Mouse (Mus musculus): ENCODE results near the gene Ndnf. TPM values are rescaled to one million over a fixed set of nuclear protein-coding genes. Genes with fewer than 3 reads are reported as not detected.
A peak's percentile ranks its signal among the peaks of the same experiment; 100 is the strongest.

The Ndnf gene
- polyA plus RNA-seq (2016; fragmentation: Nextera tagmentation; extraction: Ambion mirVana), result 1.6 and 2.0 TPM in 2 replicates

DNA sequence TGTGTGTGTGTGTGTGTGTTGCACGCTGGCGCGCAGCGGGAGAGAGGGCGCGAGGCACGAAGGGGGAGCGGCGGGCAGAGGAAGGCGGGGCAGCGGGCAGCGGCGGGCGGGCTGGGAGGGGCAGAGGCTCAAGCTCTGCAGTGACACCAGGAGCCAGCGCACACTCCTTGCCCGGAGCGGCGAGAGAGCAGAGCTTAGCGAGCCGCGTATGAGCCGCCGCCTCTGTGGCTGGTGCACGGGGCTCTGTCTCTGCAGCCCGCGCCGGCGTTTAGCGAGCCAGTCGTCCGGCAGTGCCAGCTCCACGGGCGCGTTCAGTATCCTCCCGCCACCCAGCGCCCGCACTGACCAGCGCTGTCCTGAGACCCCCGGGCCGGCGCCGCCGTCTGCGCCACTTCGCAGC is at the start of gene Ndnf:
Gene Ndnf, plus strand, starts transcription at position 140 of the 400 bp plus-strand sequence.
- Histone ChIP-seq H3K4me2 (peak within 1 kb of the TSS; percentile 86), H3K4me1 (replicated peaks) (0 out of 2 replicates have a peak, but pooled peaks cover 3% of the 10 kb centered on the region), H3K36me3 (no peaks in the 10 kb centered on the region), H3K9ac (peak within 1 kb of the TSS; percentile 77), H3K9me3 (replicated peaks) (no peaks in the 10 kb centered on the region), H3K4me3 (peak within 1 kb of the TSS; percentile 75), H3K27ac (ENCODE audit: poor library complexity, severe bottlenecking) (0 out of 2 replicates have a peak within 1 kb of the TSS, but pooled peaks have one; percentile 45), H3K27me3 (replicated peaks) (peaks cover 11% of the 10 kb centered on the region)
- WGBS, result under 1% methylated on average over 28 of the region's 45 CpGs
- peak; percentile 86 for ATAC-seq (ENCODE audit: insufficient number of reproducible peaks, low FRiP score)

DNA sequence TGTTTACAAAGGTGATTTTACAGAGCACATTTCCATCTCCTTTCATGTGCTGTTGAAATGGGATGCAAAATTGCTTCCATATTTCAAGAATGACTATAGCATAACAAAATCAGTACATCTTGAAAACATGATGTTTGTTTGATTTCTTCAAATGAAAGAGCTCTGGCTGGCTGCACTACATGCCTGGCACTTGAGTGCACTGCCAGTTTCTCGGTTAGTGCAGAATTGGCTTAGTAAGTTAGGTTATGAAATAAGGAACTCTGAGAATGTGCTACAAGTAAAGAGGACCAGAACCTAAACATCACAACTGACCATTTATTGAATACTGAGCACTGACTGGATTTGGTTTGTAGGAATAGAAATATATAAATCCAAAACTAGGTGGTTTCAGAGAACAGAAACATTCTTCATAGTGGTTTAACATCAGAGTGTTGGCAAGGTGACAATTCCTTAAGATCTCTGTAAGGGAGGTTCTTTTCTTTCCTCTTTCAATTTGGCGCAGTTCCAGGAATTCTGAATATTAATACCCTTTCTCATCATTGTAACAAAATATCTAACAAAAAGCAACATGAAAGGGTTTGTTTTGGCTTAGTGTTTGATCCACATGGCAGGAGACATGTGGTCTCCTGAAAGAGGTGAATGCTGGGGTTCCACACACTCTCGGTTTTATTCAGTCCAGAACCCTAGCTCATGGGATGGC is 48.2 kb upstream of the Ndnf start:
- no peaks in the 10 kb centered on the region for H3K4me1 ChIP-seq (replicated peaks)
- ATAC-seq (ENCODE audit: insufficient number of reproducible peaks, low FRiP score), result no peak
- WGBS, result 78% methylated on average over 3 of the region's 3 CpGs
- H3K9me3 ChIP-seq (replicated peaks), result no peaks in the 10 kb centered on the region
- no peak overlapping the region for H3K27ac ChIP-seq (ENCODE audit: poor library complexity, severe bottlenecking)
- no peak overlapping the region for H3K4me3 ChIP-seq
- no peak overlapping the region for H3K4me2 ChIP-seq
- no peaks in the 10 kb centered on the region for H3K27me3 ChIP-seq (replicated peaks)
- H3K36me3 ChIP-seq, result no peaks in the 10 kb centered on the region
- H3K9ac ChIP-seq, result no peak overlapping the region

DNA sequence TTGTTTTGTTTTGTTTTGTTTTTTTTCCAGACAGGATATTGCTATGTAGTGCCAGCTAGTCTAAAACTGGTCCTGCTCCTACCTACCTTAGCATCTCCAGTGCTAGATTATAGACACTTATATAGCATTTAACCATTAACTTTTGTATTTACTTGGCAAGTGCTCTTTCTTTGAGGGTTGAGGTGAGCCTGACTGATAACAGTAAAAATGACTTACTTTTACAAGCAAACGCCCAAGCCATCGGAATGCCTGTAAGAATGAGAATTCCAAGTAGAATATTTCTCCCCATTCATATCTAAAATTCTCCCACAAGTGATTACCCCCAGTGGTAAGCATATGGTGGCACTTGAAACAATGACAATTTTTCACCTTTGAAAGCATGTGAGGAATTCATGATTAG is 40.8 kb upstream of the Ndnf start:
- H3K36me3 ChIP-seq, result no peaks in the 10 kb centered on the region

DNA sequence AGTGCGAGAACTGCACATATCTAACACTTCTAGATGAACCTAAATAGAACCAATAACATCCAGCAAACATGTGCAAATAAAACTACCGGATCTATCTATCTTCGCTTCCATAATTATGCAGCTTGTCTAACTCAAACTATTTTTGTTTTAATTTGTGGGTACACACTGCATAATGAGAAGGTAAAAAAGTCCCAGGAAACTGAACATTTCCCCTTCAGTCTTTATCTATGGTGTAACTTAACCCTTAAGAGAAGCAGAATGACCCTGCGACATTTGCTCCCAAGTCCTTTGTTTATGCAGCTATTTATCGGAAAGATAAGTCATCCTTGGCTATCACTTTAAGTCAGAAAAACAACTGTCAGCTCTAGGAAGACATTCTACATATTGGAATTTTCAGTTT is 39.2 kb upstream of the Ndnf start:
- H3K36me3 ChIP-seq, result no peaks in the 10 kb centered on the region
- peaks cover 12% of the 10 kb centered on the region for H3K9me3 ChIP-seq (replicated peaks)
- H3K4me2 ChIP-seq, result no peak overlapping the region
- no peak overlapping the region for H3K4me3 ChIP-seq
- no peaks in the 10 kb centered on the region for H3K4me1 ChIP-seq (replicated peaks)
- H3K9ac ChIP-seq, result no peak overlapping the region
- WGBS, result 57% methylated on average over 5 of the region's 5 CpGs
- no peak overlapping the region for H3K27ac ChIP-seq (ENCODE audit: poor library complexity, severe bottlenecking)
- no peak for ATAC-seq (ENCODE audit: insufficient number of reproducible peaks, low FRiP score)
- no peaks in the 10 kb centered on the region for H3K27me3 ChIP-seq (replicated peaks)

More for the DNA sequence above, 40.8 kb upstream of the Ndnf start:
- Histone ChIP-seq H3K9ac (no peak overlapping the region), H3K27ac (ENCODE audit: poor library complexity, severe bottlenecking) (no peak overlapping the region), H3K4me1 (replicated peaks) (no peaks in the 10 kb centered on the region), H3K9me3 (replicated peaks) (peaks cover 7% of the 10 kb centered on the region), H3K4me2 (no peak overlapping the region), H3K27me3 (replicated peaks) (no peaks in the 10 kb centered on the region), H3K4me3 (no peak overlapping the region)
- ATAC-seq (ENCODE audit: insufficient number of reproducible peaks, low FRiP score), result no peak
- WGBS, result 65% methylated on average over 2 of the region's 2 CpGs

DNA sequence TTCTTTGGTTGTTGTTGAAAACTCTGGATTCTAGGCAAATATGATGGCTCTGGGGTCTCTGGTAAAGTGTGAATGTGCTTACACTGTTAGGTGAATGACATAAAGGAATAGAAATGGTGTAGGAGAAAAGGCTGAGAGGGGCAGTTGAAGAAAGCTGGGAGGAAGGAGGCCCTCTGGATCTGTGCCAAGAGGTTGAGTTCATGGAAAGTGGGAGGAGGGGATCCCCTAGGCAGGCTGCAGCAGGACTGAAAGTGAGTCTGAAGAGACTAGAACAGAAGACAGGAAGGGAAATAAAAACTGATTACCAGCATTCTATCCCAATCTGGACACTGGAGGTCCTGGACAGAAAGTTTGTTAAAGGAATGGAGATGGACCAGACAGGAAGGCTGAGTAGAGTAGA is 29.0 kb upstream of the Ndnf start:
- H3K9me3 ChIP-seq (replicated peaks), result peaks cover 10% of the 10 kb centered on the region; the same call in 1 of the 2 replicates
- no peaks in the 10 kb centered on the region for H3K27me3 ChIP-seq (replicated peaks)
- no peak overlapping the region for H3K4me3 ChIP-seq
- H3K27ac ChIP-seq (ENCODE audit: poor library complexity, severe bottlenecking), result no peak overlapping the region; the same call in 1 of the 2 replicates
- peak; percentile 61; the same call in 1 of the 2 replicates for ATAC-seq (ENCODE audit: insufficient number of reproducible peaks, low FRiP score)
- H3K4me1 ChIP-seq (replicated peaks), result 0 out of 2 replicates have a peak, but pooled peaks cover 4% of the 10 kb centered on the region
- H3K36me3 ChIP-seq, result no peaks in the 10 kb centered on the region
- H3K4me2 ChIP-seq, result no peak overlapping the region
- no peak overlapping the region for H3K9ac ChIP-seq

DNA sequence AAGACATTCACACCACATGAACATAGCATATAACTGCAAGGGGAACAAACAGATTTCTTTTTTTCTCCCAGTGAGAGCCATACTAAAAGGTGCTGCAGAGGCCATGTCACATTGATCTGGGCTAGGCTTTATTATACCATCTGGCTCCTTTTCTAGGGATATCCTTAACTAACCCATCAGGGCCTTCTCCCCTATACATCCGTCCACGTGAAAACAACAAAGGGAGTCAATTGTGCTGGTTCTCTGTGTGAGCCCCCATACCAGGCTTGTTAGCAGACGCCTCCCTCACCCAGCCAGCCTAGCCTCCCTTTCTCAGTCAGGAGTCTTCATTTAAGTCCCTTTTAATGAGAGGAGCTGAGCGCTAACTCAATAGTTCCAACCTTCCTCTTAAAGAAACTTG is 27.3 kb upstream of the Ndnf start:
- Histone ChIP-seq H3K4me1 (replicated peaks) (0 out of 2 replicates have a peak, but pooled peaks cover 4% of the 10 kb centered on the region), H3K36me3 (no peaks in the 10 kb centered on the region), H3K9ac (no peak overlapping the region), H3K9me3 (replicated peaks) (peaks cover 2% of the 10 kb centered on the region; the same call in 1 of the 2 replicates), H3K4me2 (no peak overlapping the region), H3K4me3 (no peak overlapping the region), H3K27me3 (replicated peaks) (no peaks in the 10 kb centered on the region), H3K27ac (ENCODE audit: poor library complexity, severe bottlenecking) (no peak overlapping the region)
- 65% methylated on average over 4 of the region's 4 CpGs for WGBS
- ATAC-seq (ENCODE audit: insufficient number of reproducible peaks, low FRiP score), result no peak

DNA sequence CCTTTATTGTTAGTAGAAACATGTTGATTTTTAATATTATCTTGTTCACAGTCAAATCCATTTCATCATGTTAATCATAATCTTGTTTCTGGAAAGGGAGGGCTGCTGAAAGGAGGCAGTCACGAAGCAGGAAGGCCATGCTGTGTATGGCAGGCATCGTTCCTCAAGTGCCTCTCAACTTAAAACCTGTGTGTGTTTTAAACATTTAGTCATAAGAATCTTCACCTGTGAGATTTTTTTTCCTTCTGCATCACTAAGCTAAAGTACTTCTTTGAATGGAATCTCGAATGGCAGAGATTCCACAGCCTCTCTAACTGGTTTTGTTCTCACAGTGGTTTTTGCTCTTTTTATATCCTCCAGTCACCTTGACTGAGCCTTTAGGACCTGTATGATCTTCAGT is 25.0 kb upstream of the Ndnf start:
- Histone ChIP-seq H3K9me3 (replicated peaks) (no peaks in the 10 kb centered on the region), H3K36me3 (no peaks in the 10 kb centered on the region), H3K27me3 (replicated peaks) (no peaks in the 10 kb centered on the region), H3K9ac (no peak overlapping the region), H3K4me2 (no peak overlapping the region), H3K4me1 (replicated peaks) (0 out of 2 replicates have a peak, but pooled peaks cover 4% of the 10 kb centered on the region), H3K27ac (ENCODE audit: poor library complexity, severe bottlenecking) (no peak overlapping the region), H3K4me3 (no peak overlapping the region)
- WGBS, result 65% methylated on average over 3 of the region's 3 CpGs
- ATAC-seq (ENCODE audit: insufficient number of reproducible peaks, low FRiP score), result no peak

DNA sequence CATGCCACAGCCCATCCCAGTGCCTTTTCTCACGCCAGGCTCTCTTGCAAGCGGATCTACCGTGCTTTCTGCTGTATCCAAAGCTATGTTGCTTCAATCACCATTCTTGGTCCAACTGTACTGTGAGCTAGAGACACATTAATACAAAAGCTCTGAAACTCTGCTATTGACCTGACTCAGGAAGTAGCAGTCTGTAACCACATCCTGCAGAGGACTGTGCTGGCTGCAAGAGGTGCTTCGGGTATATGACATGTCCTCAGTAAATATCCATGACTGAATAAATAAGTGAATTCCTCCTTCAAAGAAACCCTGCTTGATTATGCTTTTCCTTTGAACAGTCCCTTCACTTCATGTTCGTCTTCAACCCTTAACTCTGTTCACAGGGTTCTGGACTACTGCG is 23.7 kb upstream of the Ndnf start:
- Histone ChIP-seq H3K36me3 (no peaks in the 10 kb centered on the region), H3K27ac (ENCODE audit: poor library complexity, severe bottlenecking) (no peak overlapping the region), H3K4me2 (no peak overlapping the region), H3K9ac (no peak overlapping the region), H3K4me1 (replicated peaks) (no peaks in the 10 kb centered on the region), H3K27me3 (replicated peaks) (no peaks in the 10 kb centered on the region), H3K4me3 (no peak overlapping the region), H3K9me3 (replicated peaks) (no peaks in the 10 kb centered on the region)
- WGBS, result 79% methylated on average over 6 of the region's 6 CpGs
- ATAC-seq (ENCODE audit: insufficient number of reproducible peaks, low FRiP score), result no peak

DNA sequence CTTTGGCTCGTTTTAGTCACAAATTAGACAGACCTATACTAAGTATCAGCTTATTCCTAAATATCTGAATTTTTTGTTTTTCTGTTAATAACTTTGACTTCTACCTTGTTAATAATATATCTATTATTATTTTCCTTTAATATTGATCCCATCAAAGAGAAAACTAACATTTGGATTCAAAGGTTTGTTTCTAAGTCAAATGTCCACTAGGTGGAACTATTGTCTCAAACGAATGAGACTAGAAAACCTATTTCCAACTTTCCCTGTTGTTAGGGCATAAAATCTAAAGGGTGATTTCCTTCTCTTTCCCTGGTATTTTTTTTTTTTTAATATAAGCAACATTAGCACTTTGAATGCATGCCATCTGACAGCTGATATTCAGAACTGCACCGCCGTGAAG is 20.0 kb upstream of the Ndnf start:
- Histone ChIP-seq H3K4me2 (no peak overlapping the region), H3K27me3 (replicated peaks) (no peaks in the 10 kb centered on the region), H3K27ac (ENCODE audit: poor library complexity, severe bottlenecking) (no peak overlapping the region), H3K9ac (no peak overlapping the region), H3K4me1 (replicated peaks) (no peaks in the 10 kb centered on the region), H3K4me3 (no peak overlapping the region), H3K36me3 (no peaks in the 10 kb centered on the region), H3K9me3 (replicated peaks) (no peaks in the 10 kb centered on the region)
- ATAC-seq (ENCODE audit: insufficient number of reproducible peaks, low FRiP score), result no peak
- WGBS, result 50% methylated on average over 4 of the region's 4 CpGs

DNA sequence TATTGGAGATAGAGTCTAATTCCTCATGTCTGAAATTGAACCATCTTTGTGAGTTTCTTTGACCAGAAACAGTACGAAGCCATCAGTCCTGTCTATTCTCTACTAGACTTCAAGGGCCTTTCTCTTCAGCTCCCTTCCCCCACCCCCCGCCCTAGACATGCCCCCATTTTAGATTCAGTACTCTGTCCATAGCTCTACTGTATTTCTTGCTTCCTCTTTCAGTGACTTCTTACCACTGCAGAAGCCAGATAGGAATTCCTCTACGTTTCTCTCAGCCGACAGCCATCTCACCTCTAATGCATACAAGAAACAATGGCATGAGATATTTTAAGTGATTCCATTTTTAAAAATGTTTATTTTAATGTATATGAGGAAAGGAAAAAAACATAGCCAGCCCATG is 10.1 kb upstream of the Ndnf start:
- 76% methylated on average over 4 of the region's 4 CpGs for WGBS
- no peak overlapping the region for H3K4me3 ChIP-seq
- ATAC-seq (ENCODE audit: insufficient number of reproducible peaks, low FRiP score), result no peak
- peaks cover 12% of the 10 kb centered on the region for H3K4me1 ChIP-seq (replicated peaks)
- no peak overlapping the region for H3K9ac ChIP-seq
- no peak overlapping the region for H3K4me2 ChIP-seq
- no peaks in the 10 kb centered on the region for H3K36me3 ChIP-seq
- H3K27ac ChIP-seq (ENCODE audit: poor library complexity, severe bottlenecking), result no peak overlapping the region
- no peaks in the 10 kb centered on the region for H3K9me3 ChIP-seq (replicated peaks)
- H3K27me3 ChIP-seq (replicated peaks), result no peaks in the 10 kb centered on the region

DNA sequence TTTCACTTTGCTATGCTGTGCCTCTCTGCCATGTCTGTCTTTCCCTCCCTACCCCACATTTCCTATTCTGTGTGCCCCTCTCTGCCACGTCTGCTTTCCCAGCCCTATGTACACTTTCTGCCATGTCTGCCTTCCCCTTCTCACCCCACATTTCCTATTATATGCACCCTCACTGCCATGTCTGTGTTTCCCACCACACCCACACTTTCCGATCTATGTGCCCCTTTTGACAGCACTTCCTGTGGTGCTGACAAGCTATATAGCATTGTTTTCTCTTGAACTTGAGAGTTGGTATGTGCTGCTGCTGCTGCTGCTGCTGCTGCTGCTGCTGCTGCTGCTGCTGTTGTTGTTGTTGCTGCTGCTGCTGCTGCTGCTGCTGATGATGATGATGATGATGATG is 9.3 kb upstream of the Ndnf start:
- Histone ChIP-seq H3K9ac (no peak overlapping the region), H3K27ac (ENCODE audit: poor library complexity, severe bottlenecking) (no peak overlapping the region), H3K36me3 (no peaks in the 10 kb centered on the region), H3K4me3 (no peak overlapping the region), H3K9me3 (replicated peaks) (no peaks in the 10 kb centered on the region), H3K4me1 (replicated peaks) (peaks cover 12% of the 10 kb centered on the region), H3K27me3 (replicated peaks) (no peaks in the 10 kb centered on the region), H3K4me2 (no peak overlapping the region)
- 40% methylated on average over 2 of the region's 2 CpGs for WGBS
- no peak for ATAC-seq (ENCODE audit: insufficient number of reproducible peaks, low FRiP score)

DNA sequence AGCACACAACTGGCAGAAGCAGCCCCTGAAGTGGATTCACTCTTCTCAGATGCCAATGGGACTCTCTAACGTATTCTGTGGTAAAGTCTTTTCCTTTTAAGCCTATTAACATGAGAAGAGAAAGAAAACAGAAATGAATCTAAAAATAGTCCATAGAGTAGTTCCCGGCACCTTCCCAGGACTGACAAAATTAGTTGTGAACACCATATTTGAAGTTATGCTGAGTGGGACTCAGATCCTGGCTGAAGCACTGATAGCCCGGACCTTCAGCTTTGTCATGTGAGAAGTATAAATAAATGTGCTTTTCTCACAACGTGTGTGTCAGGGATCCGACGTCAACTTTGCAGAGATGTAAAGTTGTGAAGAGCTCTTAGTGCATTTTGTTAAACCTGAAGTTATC is 7.4 kb upstream of the Ndnf start:
- no peak overlapping the region for H3K27ac ChIP-seq (ENCODE audit: poor library complexity, severe bottlenecking)
- no peak overlapping the region for H3K4me2 ChIP-seq
- no peaks in the 10 kb centered on the region for H3K27me3 ChIP-seq (replicated peaks)
- no peak overlapping the region for H3K4me3 ChIP-seq
- H3K9ac ChIP-seq, result no peak overlapping the region
- no peak for ATAC-seq (ENCODE audit: insufficient number of reproducible peaks, low FRiP score)
- H3K9me3 ChIP-seq (replicated peaks), result no peaks in the 10 kb centered on the region
- H3K4me1 ChIP-seq (replicated peaks), result peaks cover 12% of the 10 kb centered on the region
- 39% methylated on average over 6 of the region's 6 CpGs for WGBS
- H3K36me3 ChIP-seq, result no peaks in the 10 kb centered on the region
